7 mouse cellular contexts compared by ENCODE assay signal in the genomic region with DNA sequence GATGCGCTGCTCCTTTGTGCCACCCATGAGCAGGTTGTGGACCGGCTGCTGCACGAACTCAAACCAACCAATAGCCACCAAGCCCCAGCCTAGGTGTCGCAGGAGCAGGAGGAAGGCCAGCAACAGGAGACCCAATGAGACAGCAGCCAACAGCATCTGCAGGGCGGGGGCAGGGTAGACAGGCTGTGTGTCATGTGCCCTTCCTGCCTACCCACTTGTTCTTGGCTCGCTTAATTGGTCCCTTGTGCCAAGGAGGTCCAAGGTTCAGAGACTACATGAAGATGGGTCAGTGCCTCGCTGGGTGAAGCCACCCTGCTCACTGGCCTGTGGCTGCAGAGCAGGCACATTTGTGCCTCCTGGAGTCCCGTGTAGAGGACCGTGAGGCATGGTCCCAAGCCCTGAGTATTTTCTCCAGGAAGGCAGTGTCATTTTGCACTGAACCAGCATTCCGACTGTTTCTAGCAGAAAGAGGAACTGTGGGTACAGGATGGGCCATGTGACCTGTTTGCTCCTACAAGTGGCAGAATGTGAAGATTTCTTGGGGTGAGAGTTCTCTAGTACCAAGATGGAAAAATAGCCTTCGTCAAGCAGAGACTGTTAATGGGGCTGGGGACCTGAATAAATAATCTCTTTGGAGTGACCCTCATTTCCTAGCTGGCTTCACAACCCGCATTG. TPM values are rescaled to one million over a fixed set of nuclear protein-coding genes. Genes with fewer than 3 reads are reported as not detected.
A peak's percentile ranks its signal among the peaks of the same experiment; 100 is the strongest.
DNase-seq lines count a peak whose midpoint lies in the region; ATAC-seq and TF ChIP-seq lines count a peak whose summit lies in the region.

No protein-coding gene starts in this region.

- intact Hi-C loops in gastrocnemius, postnatal 14 days (cut with DNase I; ENCODE audit: low total_unique reads): no loop called here

- H3K27ac ChIP-seq in lung, embryonic 16.5 days (ENCODE audit: low read length): no peak overlapping the region
- peak overlapping the region; percentile 69 for H3K27ac ChIP-seq in kidney, embryonic 15.5 days
- H3K27ac ChIP-seq in midbrain, embryonic 15.5 days: no peak overlapping the region

- peaks cover 19% of the 10 kb centered on the region for H3K4me1 ChIP-seq in lung, embryonic 16.5 days (replicated peaks; ENCODE audit: control insufficient read depth, insufficient read depth, low read length)
- peaks cover 19% of the 10 kb centered on the region for H3K4me1 ChIP-seq in lung, adult 2 months (ENCODE audit: control insufficient read depth, insufficient read depth, low read length)
- peaks cover 40% of the 10 kb centered on the region for H3K4me1 ChIP-seq in kidney, embryonic 15.5 days
- peaks cover 13% of the 10 kb centered on the region for H3K4me1 ChIP-seq in midbrain, embryonic 15.5 days

- DNase-seq in lung, adult 2 months: no peak
- DNase-seq in adrenal gland, postnatal 25 days: peak; percentile 77
- DNase-seq in gastrocnemius, postnatal 14 days: peak; percentile 61
- DNase-seq in ovary, postnatal 10 days (ENCODE audit: low spot score): no peak

- ATAC-seq in lung, embryonic 16.5 days (ENCODE audit: low read depth): no peak
- ATAC-seq in kidney, embryonic 15.5 days (replicated peaks; ENCODE audit: low FRiP score): peak; percentile 55
- 0 out of 2 replicates have a peak, but pooled peaks have one; percentile 6 for ATAC-seq in midbrain, embryonic 15.5 days (replicated peaks)

- no peak overlapping the region for H3K4me3 ChIP-seq in lung, embryonic 16.5 days (ENCODE audit: low read length)
- H3K4me3 ChIP-seq in lung, adult 2 months (replicated peaks; ENCODE audit: extremely low read depth, low read depth, low read length): no peak overlapping the region
- H3K4me3 ChIP-seq in kidney, embryonic 15.5 days (replicated peaks): no peak overlapping the region
- H3K4me3 ChIP-seq in midbrain, embryonic 15.5 days: no peak overlapping the region

- 78% methylated on average over 12 of the region's 12 CpGs for WGBS in lung, embryonic 16.5 days
- 71% methylated on average over 12 of the region's 12 CpGs for WGBS in lung, adult 2 months
- 69% methylated on average over 12 of the region's 12 CpGs for WGBS in kidney, embryonic 15.5 days
- 84% methylated on average over 12 of the region's 12 CpGs for WGBS in midbrain, embryonic 15.5 days

- TF ChIP-seq POLR2A in lung, adult 2 months (IDR thresholded peaks at IDR 0.05; ENCODE audit: borderline replicate concordance, extremely low read depth, low read depth, low read length): no peak

- H3K9me3 ChIP-seq in lung, embryonic 16.5 days (ENCODE audit: control insufficient read depth, low read length): no peaks in the 10 kb centered on the region
- no peaks in the 10 kb centered on the region for H3K9me3 ChIP-seq in kidney, embryonic 15.5 days (replicated peaks)
- H3K9me3 ChIP-seq in midbrain, embryonic 15.5 days: no peaks in the 10 kb centered on the region

- peak overlapping the region; percentile 9; the same call in 1 of the 2 replicates for H3K9ac ChIP-seq in lung, embryonic 16.5 days (ENCODE audit: low read length)
- no peak overlapping the region for H3K9ac ChIP-seq in kidney, embryonic 15.5 days
- no peak overlapping the region for H3K9ac ChIP-seq in midbrain, embryonic 15.5 days

- no peak for TF ChIP-seq CTCF in lung, adult 2 months (IDR thresholded peaks at IDR 0.05; ENCODE audit: insufficient read depth, low read length)

- peaks cover 12% of the 10 kb centered on the region for H3K36me3 ChIP-seq in lung, embryonic 16.5 days (ENCODE audit: control insufficient read depth, insufficient read depth, low read length)
- peaks cover 57% of the 10 kb centered on the region for H3K36me3 ChIP-seq in kidney, embryonic 15.5 days
- 0 out of 2 replicates have a peak, but pooled peaks cover 6% of the 10 kb centered on the region for H3K36me3 ChIP-seq in midbrain, embryonic 15.5 days (replicated peaks)

- H3K4me2 ChIP-seq in lung, embryonic 16.5 days (ENCODE audit: low read depth, low read length): no peak overlapping the region
- H3K4me2 ChIP-seq in kidney, embryonic 15.5 days: 0 out of 2 replicates have a peak overlapping the region, but pooled peaks have one; percentile 13
- H3K4me2 ChIP-seq in midbrain, embryonic 15.5 days: no peak overlapping the region

- H3K27me3 ChIP-seq in lung, embryonic 16.5 days (ENCODE audit: control insufficient read depth, insufficient read depth, low read depth, low read length): no peaks in the 10 kb centered on the region
- H3K27me3 ChIP-seq in kidney, embryonic 15.5 days: no peaks in the 10 kb centered on the region
- H3K27me3 ChIP-seq in midbrain, embryonic 15.5 days (replicated peaks): no peaks in the 10 kb centered on the region

RNA-seq across cellular contexts. Expression of a gene that starts 14.2 kb away (rescaled TPM):
- polyA plus RNA-seq in lung, embryonic 16.5 days (2015; fragmentation: Nextera tagmentation; extraction: Ambion mirVana): 22.0 and 22.1 TPM in 2 replicates
- polyA plus RNA-seq in lung, adult 2 months (2012; rRNA removed): 11.7 and 19.4 TPM in 2 replicates
- total RNA-seq in adrenal gland, postnatal 25 days (2021): 73.7 and 79.7 TPM in 2 replicates
- total RNA-seq in gastrocnemius, postnatal 14 days (2021): 10 to 100 TPM; 13.4 to 14.4 TPM
- polyA plus RNA-seq in kidney, embryonic 15.5 days (2015; fragmentation: Nextera tagmentation; extraction: Ambion mirVana): 28.1 and 29.1 TPM in 2 replicates
- polyA plus RNA-seq in midbrain, embryonic 15.5 days (2015; fragmentation: Nextera tagmentation; extraction: Ambion mirVana): 34.0 and 35.5 TPM in 2 replicates

RNA-seq across cellular contexts. Expression of a gene that starts 14.7 kb away (rescaled TPM):
- polyA plus RNA-seq in lung, embryonic 16.5 days (2015; fragmentation: Nextera tagmentation; extraction: Ambion mirVana): 124 and 125 TPM in 2 replicates
- polyA plus RNA-seq in lung, adult 2 months (2012; rRNA removed): 159 and 171 TPM in 2 replicates
- total RNA-seq in adrenal gland, postnatal 25 days (2021): 147 and 150 TPM in 2 replicates
- total RNA-seq in gastrocnemius, postnatal 14 days (2021): 10 to 100 TPM; 40.7 to 43.1 TPM
- polyA plus RNA-seq in kidney, embryonic 15.5 days (2015; fragmentation: Nextera tagmentation; extraction: Ambion mirVana): 97.2 and 103 TPM in 2 replicates
- 104 and 107 TPM in 2 replicates for polyA plus RNA-seq in midbrain, embryonic 15.5 days (2015; fragmentation: Nextera tagmentation; extraction: Ambion mirVana)

Comparison
In these comparisons a context has a peak if more than half of its experiments do, and no peak if none do; other contexts are left out.
1. DNase-seq: peak in adrenal gland, postnatal 25 days (single experiment) and gastrocnemius, postnatal 14 days (single experiment); none in lung, adult 2 months (single experiment) and ovary, postnatal 10 days (single experiment).